Mouse (Mus musculus) heart, postnatal 10 days (tissue): Measurements from ENCODE around the gene Dgkh. TPM values are rescaled to one million over a fixed set of nuclear protein-coding genes. Genes with fewer than 3 reads are reported as not detected.
"Not testable (repeated sequence)": the region's sequence is repeated elsewhere in the genome, so short reads cannot be mapped to it uniquely, and the experiment has no call there.

Source experiments
- DNase-seq, 2 experiments: peaks; one replicate each; pipeline ENCODE4 v3.0.0; 2021
- intact Hi-C: fragments of 180-260 bp; cut with DNase I; formaldehyde crosslinking; loops from one replicate; pipeline ENCODE4 v1.15.1; 2025
- total RNA-seq, 2 experiments: library from RNA; stranded (reverse); gene quantifications; 2 replicates each; pipeline ENCODE4 v1.2.3; 2021

The Dgkh gene
- total RNA-seq, 2 experiments from 2014 or later: 15.9 to 16.0 TPM

DNA sequence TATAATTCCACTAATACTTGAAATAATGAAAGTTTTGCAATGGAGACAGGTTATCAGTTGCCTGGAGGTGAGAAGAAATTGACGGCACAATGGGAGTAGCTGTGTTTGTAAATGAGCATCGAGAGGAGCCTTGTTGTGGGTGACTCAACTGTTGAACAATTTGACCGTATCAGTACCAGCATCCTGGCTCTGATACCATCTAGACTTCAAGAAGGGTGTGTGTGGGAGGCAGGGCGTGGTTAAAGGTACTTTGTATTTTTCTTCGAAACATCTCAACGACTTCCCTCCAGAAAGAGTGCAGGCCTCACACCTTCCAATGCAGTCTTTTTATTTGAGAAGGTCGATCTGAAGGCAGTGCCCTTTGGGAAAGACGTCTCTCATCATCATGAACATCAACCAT, 173.5 kb downstream of the Dgkh start:
- DNase-seq: no peak
- intact Hi-C loops: no loop called here

DNA sequence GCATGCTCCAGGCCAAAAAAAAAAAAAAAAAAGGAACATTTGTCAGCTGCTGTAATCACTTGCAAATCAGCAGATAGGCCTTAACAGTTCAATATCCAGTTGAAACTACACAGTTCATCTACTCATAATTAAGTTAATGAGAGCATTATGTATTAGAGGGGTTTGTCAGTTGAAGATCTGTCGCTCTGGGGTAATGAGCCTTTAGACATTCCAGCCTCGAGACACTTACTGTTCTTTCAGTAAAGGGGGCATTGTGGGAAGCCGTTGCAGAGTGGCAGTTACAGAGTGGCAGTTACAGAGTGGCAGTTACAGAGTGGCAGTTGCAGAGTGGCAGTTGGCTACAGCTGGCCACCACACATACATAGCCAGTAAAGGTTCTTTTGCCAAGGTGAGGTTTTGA, 177.7 kb downstream of the Dgkh start:
- intact Hi-C loops, DNase-seq: not testable (repeated sequence)

DNA sequence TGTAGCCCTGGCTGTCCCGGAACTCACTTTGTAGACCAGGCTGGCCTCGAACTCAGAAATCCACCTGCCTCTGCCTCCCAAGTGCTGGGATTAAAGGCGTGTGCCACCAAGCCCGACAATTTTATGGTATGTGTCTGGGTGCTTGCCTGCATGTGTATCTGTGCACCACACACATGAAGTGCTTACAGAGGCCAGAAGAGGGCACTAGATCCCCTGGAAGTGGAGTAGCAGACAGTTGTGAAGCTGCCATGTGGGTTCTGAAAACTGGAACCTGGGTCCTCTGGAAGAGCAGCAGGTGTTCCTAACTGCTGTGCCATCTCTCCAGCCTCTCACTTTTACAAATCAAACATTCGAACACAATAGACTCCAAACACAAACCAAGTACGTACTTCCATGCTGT, 178.9 kb downstream of the Dgkh start:
- intact Hi-C loops: no loop called here
- DNase-seq: no peak

DNA sequence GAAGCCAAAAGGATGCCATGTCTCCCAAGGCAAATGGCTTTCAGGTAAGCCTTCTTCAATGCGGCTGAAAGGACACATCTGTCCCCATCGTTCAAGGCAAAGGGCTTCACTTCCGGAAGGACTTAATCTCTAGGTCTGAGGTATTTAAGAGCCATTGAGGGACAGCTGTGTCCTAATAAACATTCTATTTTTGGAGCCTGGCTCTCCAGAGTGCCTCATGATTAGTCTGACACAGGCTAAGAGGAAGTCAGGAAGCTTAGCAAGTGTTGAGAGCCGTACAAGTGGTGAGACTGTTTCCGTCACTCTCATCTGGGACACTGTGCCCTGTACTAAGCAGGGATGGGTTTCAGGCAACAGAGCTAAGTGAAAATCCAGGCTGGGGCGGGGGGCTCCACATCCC, 183.8 kb downstream of the Dgkh start:
- DNase-seq: peak; percentile 65 to 70
- intact Hi-C loops: no loop called here

DNA sequence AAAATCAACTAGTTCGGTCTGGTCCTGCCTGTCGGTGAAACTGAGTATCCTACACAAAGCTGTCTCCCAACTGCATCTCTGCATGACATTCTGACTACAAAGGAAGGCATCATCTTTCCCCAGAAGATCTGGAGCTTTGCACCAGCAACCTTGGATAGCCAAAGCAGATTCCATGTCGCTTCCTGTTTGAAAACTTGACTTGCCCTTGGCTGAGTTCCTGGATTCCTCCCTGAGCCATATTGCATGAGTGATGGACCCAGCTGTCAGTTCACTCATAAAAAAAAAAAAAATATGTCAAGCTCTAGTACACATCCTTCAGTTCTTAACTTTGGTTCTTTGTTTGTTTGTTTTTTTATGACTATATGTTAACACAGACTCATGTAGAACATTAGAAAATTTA, 191.3 kb downstream of the Dgkh start:
- DNase-seq: no peak
- intact Hi-C loops: no loop called here

DNA sequence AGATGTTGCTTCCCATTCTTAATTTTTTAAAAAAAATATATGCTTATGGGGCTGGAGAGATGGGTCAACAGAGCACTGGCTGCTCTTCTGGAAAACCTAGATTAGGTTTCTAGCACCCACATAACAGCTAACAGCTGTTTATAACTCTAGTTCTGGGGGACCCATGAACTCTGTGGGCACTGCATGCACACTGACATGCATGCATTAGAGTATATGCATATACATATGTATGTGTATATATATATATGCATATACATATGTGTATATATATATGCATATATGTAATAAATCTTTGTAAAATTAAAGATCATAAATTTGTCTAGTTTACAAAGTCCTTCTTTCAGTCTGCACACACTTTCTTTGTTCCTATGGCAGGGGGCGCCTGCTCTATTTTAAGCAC, 192.8 kb downstream of the Dgkh start:
- DNase-seq: no peak
- intact Hi-C loops: no loop called here

DNA sequence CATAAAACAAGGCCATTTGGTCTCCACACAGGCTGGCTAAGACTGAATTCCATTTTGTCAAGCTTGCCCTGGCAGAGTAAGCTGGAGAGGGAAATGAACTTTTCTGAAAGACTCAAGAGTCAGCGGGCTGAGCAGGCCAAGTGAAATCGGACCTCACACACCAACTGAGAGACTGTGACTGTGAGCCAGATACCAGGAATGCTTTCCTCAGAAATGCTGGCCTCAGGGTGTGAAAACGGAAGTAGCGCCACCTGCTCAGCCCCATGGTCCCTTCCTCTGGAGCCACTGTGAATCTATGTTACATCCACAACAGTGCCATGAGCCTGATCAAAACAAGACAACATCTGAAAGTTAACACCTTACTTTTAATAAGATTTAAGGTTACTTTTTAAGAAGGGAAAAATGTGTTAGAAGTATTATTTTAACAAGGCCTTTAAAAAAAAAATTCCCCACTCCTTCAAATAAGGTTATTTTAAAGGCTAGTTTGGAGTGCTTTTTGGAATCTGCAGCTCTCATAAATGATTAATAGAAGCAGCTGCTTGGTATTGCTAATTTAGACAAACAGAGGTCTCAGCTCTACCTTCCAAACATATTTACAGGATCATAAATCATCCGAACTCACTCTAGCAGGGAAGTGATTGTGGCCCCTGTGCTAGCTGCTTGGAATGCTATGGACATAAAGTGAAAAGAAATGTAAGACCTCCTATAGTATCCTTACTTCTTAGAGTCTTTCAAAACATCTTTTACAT, 193.8 kb downstream of the Dgkh start:
- intact Hi-C loops: no loop called here

DNA sequence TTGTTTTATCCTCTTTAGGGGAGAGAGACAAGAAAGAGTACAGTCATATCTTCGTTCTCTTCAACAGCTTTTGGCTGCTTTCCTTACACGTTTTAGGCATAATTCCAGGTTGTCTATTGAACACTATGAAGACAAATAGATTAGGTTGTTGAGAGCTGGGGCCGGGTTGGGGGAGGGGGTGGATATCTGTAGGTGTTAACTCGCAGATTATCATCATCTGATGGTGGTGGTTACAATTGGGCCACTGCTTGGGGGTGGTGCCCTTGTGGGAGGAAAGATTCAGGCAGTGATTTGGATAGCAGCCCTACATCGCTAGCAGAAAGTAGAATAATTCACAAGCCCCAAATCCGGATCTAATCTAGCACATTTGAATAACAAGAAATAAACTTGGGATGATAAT, 195.0 kb downstream of the Dgkh start:
- peak in 1 of 2 experiments; percentile 37 for DNase-seq
- intact Hi-C loops: no loop called here

More for the DNA sequence above, 193.8 kb downstream of the Dgkh start:
- DNase-seq: peak; percentile 34 to 37

DNA sequence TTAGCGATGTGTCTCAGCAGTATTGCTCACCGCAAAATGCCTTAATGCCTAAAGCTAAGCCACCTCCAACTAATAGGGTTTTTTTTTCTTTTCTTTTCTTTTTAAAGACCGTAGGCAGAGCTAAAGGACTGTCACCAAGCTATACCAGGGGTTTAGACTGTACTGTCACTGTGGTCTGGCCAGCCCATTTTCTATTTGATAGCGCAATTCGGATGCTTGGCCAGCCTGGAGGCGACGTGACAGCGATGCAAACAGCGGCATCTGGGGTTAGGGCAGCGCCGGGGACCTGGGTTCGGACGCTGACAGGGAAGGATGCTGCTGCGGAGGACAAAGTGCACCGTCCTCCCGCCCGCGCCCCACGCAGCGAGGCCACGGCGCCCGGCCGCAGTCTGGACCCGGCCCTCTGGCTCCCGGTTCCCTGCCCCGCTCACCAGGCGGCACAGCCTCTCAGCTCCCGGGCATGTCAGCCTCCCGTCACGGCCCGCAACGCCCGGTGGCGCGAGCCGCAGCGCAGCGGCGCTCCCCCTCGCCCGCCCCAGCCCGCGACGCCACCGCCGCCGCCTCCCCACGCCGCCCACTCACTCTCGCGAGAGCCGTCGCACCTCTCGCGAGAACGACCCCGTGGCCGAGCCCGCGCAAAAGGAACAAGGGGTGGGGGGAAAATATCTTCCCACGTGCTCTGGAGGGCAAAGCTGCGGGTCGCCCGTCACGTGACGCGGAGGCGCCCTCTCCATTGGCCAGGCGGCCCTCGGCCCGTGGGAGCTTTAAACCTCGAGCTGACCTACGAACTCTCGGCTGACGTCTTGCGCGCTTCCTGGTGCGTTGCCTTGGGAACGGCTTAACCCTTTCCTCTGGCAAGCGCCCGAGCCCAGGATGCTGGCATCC, 196.1 kb downstream of the Dgkh start, which contains the start of gene Akap11:
Gene Akap11, minus strand, starts transcription at position 528 of the 885 bp plus-strand sequence.
- intact Hi-C loops: no loop called here

DNA sequence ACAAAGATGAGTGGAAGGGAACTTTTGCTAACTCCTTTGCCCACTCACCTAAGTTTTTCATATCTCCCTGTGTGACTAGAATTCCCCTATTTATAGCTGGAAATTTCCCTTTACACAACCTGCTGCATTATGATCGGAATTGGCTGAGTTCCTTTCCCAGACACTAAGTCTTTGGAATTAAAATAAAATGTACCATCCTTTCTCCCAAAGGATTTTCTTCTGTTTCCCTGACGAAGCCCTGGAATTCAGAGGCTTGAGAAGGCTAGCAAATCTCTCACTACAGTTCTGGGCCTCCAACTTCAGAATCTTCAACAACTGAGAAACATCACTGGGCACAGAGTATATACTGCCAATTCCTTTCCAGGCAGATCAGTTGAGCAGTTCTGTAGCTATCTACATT, 197.2 kb downstream of the Dgkh start:
- no peak for DNase-seq
- intact Hi-C loops: no loop called here

More for the DNA sequence above, 196.1 kb downstream of the Dgkh start, which contains the start of gene Akap11:
- DNase-seq: peak; percentile 95

DNA sequence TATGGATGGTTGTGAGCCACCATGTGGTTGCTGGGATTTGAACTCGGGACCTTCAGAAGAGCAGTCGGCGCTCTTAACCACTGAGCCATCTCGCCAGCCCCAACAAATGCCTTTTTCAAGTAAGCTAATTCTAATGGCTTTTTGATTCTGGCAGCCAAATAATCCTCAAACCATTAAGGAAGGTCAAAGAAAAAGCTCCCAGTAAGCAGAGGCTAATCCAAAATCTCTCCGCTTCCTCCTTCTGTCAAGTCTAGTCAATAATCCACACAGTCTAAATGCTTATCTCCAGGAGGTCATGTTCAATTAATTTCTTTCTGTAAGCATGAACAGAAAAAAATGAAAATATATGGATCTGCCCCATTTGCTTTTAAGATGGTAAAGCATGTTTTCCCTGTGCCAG, 197.9 kb downstream of the Dgkh start:
- DNase-seq: no peak
- intact Hi-C loops: no loop called here

DNA sequence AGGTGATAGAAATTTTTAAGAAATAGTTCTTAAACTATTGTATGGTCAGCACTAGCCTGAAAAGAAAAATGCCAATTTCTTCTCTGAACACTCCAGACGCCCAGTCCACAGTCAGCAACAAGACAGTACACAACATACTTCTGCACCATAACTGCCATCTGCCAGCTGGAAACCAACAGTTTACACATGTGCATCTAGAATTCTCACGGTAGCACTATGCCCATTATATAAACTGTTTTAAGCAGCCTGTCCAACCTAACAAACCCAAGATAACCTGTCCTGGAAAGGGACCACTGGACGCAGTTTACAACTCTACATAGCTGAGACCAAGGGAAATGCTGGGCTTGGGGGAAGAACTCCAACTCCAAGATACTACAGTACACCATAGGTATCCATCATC, 198.9 kb downstream of the Dgkh start:
- no peak for DNase-seq
- intact Hi-C loops: no loop called here

DNA sequence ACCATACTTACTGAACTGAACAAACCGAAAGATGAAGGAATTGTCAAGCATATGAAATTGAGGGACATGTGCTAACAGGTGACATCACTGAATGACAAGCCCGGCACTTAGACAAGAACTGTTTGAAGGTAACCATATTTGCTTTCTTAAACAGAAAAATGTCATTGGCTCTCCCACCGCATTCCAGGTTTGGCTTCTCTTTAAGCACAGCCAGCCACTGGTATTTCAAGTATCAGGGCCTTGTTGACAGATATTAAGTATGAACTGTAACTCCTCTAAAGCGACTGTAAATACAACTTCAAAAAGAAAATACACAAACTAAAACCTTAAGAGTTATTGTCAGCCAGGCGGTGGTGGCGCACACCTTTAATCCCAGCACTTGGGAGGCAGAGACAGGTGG, 200.2 kb downstream of the Dgkh start:
- no peak for DNase-seq
- intact Hi-C loops: no loop called here

DNA sequence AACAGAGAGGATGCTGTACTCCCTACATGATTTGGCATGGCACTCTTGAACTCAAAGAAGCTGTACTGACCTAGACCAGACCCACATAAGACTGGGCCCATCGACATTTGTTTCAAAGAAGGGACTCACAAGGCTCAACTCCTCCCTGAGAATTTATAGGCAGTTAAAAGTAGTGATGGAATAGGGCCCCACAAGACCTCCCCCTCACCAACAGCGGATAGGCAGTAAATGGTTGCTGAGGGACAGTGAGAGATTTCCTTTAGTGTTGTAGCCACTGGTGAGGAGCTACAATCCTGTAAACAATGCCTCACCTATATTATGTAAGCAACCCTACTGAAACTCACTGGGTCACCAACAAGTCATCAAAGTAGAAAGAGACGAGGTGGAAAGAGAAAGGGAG, 202.3 kb downstream of the Dgkh start:
- intact Hi-C loops: no loop called here
- DNase-seq: no peak

DNA sequence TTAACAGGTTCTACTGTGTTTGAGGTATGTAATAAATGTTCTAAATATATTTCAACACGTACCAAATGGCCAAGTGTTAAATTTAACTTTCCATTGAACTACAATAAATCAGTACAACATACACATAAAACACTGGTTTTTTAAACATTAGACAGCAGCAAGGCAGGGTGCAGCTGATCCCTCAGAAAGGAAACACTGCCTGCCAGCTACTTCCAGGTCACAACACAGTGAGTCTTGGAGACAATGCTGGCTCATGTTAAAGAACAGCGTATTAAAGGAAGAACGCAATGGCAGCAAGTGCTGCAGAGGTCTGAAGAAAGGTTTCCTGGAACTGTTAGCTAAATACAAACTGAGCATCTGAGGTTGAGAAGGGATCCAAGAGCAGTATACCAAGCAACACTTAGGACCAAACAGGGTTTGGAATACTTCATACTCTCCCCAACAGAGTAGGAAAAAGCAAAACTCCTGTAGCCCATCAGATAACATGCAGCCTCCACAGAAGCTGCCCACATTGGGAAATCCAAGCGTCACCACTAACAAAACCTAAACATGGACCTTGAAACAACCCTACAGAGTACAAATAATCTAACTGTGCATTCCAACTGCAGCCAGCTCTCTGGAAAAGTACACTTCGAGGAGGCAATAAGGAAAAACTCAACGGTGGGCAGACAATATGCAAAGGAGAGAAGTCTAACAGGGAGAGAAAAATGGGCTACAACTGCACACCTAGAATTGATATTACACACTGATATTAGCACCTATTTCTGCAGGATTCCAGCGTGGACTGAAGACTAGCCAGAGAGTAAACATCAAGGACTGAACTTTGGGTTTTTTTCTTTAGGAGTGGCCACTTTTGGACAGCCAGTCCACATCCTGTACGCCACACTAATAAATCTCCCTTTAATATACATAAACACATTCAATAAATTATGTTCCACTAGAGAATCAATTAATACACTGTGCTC, 203.8 kb downstream of the Dgkh start:
- DNase-seq: no peak
- intact Hi-C loops: no loop called here

DNA sequence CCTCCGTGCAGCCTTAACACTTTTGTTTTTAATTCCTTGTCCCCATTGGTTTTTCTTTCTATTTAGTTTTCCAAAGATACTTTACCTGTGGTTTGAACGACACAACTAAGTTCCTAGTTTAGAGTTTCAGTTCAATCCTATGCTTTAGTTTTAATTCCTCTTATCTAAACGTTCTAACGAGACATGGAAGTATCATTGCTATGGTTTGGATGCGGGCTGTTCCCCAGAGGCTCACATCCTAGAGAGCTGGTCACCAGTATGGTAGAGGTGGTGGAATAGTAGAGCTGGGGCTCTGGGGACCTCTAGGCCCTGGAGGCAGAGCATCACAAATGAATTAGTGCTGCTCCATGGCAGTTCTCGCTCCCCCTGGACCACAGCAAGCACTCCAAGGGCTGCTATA, 205.7 kb downstream of the Dgkh start:
- no peak for DNase-seq
- intact Hi-C loops: no loop called here

DNA sequence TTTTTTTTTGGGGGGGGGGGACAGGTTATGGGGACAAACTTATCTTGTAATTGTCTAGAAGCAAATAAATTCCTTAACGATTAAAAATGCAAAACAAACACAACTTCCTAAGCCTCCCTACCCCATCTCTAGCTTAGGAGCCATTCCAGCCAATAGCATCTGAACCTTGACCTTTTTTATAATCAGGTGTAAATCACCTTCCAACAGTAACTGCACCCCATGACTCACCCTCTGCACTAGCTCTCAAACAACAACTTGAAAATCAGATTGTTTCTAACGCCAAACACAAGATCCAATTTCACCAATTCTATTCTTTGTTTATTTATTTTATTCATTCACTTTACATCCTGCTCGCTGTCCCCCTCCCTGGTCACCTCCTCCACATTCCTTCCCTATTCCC, 206.1 kb downstream of the Dgkh start:
- intact Hi-C loops: no loop called here
- DNase-seq: no peak

DNA sequence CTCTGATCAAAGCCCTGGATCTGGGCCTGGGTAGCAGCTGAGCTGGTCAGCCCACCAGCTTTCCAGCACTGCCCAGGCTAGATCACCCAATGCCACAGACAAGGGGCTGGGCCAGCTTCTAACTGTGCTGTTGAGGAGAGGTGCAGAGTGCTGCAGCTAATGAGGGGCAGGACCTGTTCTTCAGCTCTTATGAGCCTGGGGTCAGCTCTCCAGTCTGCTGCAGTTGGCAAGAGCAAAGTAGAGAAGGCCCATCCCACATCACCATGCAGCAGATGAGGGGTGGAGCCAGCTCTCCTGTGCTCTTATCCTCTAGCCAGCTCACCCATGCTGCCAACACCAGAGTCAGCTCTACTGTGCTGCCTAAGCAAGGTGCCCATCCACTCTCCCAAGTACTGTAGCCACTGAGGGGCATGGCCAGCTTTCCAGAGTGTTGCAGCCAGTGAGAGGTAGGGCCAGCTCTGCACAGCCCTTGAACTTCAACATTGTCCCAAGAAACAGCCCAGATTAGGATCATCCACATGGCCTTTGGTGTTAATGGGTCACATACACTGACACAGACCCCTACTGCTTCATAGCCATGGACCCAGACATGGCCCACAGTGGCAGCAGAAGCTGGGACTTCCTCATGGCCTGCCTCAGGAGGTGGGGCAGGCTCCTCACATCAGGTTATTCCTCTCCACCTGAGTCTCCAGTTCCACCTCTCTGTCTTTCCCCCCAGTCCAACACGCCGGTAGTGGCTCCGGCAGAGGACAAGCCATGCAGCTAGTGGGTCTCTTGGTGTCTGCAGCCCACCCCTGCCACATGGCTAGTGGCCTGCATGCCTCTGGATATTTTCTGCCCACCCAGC, 206.7 kb downstream of the Dgkh start:
- no peak for DNase-seq
- intact Hi-C loops: no loop called here

DNA sequence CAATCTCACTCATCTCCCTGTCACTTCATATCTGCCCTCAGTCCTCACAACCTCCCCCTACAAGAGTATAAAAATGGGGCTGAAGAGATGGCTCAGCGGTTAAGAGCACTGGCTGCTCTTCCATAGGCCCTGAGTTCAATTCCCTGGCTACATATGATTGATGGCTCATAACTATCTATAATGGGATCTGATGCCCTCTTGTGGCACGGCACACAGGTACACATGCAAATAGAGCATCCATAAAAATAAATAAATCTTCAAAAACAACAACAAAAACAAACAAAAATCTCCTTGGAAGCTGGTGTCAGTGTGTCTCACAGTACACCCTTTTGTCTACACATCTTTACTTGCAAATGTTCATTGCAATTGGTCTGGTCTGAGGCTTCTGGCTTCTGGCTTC, 207.5 kb downstream of the Dgkh start:
- intact Hi-C loops: no loop called here
- DNase-seq: no peak

DNA sequence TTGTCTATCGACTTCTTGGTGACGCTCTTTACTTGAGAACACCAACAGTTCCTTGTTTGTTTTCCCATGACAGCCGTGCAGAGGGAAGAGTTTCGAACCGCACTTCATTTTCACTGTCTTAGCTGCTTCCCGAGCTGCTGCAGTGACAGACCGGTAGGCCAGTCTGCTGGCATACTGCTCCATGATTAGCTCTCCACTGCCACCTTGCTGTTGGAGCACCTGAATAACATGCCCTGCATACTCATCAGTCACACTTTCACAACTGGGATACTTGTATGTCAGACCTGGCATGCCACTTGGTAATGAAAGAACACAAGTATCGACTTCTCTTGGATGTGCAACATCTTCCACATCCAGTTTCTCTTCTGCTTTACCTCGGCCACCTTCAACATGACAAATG, 221.9 kb downstream of the Dgkh start:
- intact Hi-C loops: no loop called here
- DNase-seq: no peak
